8 mouse cellular contexts compared by ENCODE assay signal in genomic region chr1:74713099-74713858, GRCm38 (mm10). TPM values are rescaled to one million over a fixed set of nuclear protein-coding genes. Genes with fewer than 3 reads are reported as not detected.
DNase-seq lines count a peak whose midpoint lies in the region; ATAC-seq and TF ChIP-seq lines count a peak whose summit lies in the region.

Gene Cyp27a1, plus strand, starts transcription at chr1:74713574.

- peak in 1 of 2 experiments; percentile 27 for DNase-seq in spleen, adult 2 months (ENCODE audit: low read depth in 1 of 2, low spot score in 2 of 2)
- DNase-seq in spleen, postnatal 14 days (ENCODE audit: low spot score in 2 of 2), result no peak
- peak; percentile 89 to 91 for DNase-seq in heart, adult 9 months (ENCODE audit: low spot score in 2 of 2)
- peak; percentile 89 for DNase-seq in kidney, adult 2 months
- peak; percentile 62 for DNase-seq in liver, embryonic 11.5 days (ENCODE audit: low spot score)
- DNase-seq in stomach, postnatal 0 days (ENCODE audit: low spot score), result peak; percentile 62

- WGBS in spleen, adult 2 months, result 8% methylated on average over 35 of the region's 35 CpGs
- WGBS in embryonic facial prominence, embryonic 13.5 days, result 3% methylated on average over 35 of the region's 35 CpGs
- WGBS in kidney, adult 2 months, result 3% methylated on average over 35 of the region's 35 CpGs
- WGBS in liver, embryonic 11.5 days, result 4% methylated on average over 35 of the region's 35 CpGs
- 3% methylated on average over 35 of the region's 35 CpGs for WGBS in midbrain, embryonic 16.5 days
- WGBS in stomach, postnatal 0 days, result 6% methylated on average over 35 of the region's 35 CpGs

- no peaks in the 10 kb centered on the region for H3K27me3 ChIP-seq in spleen, adult 2 months (ENCODE audit: control insufficient read depth, insufficient read depth, low read length)
- 0 out of 2 replicates have a peak, but pooled peaks cover 7% of the 10 kb centered on the region for H3K27me3 ChIP-seq in embryonic facial prominence, embryonic 13.5 days
- H3K27me3 ChIP-seq in kidney, adult 2 months (replicated peaks; ENCODE audit: control insufficient read depth, insufficient read depth, low read length), result no peaks in the 10 kb centered on the region
- no peaks in the 10 kb centered on the region for H3K27me3 ChIP-seq in liver, embryonic 11.5 days (replicated peaks; ENCODE audit: control insufficient read depth, insufficient read depth, low read length)
- H3K27me3 ChIP-seq in midbrain, embryonic 16.5 days (ENCODE audit: control insufficient read depth, insufficient read depth, low read depth, low read length), result peaks cover 4% of the 10 kb centered on the region
- H3K27me3 ChIP-seq in stomach, postnatal 0 days (ENCODE audit: control insufficient read depth, insufficient read depth, low read length), result no peaks in the 10 kb centered on the region

- peak within 1 kb of the TSS; percentile 71 for H3K27ac ChIP-seq in spleen, adult 2 months (ENCODE audit: insufficient read depth, low read length)
- peak within 1 kb of the TSS; percentile 33; the same call in 1 of the 2 replicates for H3K27ac ChIP-seq in embryonic facial prominence, embryonic 13.5 days
- peak within 1 kb of the TSS; percentile 76 for H3K27ac ChIP-seq in kidney, adult 2 months (ENCODE audit: insufficient read depth, low read depth, low read length)
- no peak within 1 kb of the TSS for H3K27ac ChIP-seq in liver, embryonic 11.5 days (ENCODE audit: low read depth, low read length)
- no peak within 1 kb of the TSS for H3K27ac ChIP-seq in midbrain, embryonic 16.5 days (ENCODE audit: low read length)
- H3K27ac ChIP-seq in stomach, postnatal 0 days (replicated peaks), result peak within 1 kb of the TSS; percentile 81

- no peaks in the 10 kb centered on the region for H3K36me3 ChIP-seq in spleen, adult 2 months (ENCODE audit: control insufficient read depth, insufficient read depth, low read length)
- no peaks in the 10 kb centered on the region for H3K36me3 ChIP-seq in embryonic facial prominence, embryonic 13.5 days
- H3K36me3 ChIP-seq in kidney, adult 2 months (ENCODE audit: control insufficient read depth, insufficient read depth, low read length), result no peaks in the 10 kb centered on the region
- H3K36me3 ChIP-seq in liver, embryonic 11.5 days (ENCODE audit: control insufficient read depth, insufficient read depth, low read length), result no peaks in the 10 kb centered on the region
- H3K36me3 ChIP-seq in midbrain, embryonic 16.5 days (ENCODE audit: control insufficient read depth, insufficient read depth, low read length), result no peaks in the 10 kb centered on the region
- no peaks in the 10 kb centered on the region for H3K36me3 ChIP-seq in stomach, postnatal 0 days (ENCODE audit: control insufficient read depth, insufficient read depth, low read length)

- TF ChIP-seq EP300 in stomach, postnatal 0 days (optimal IDR thresholded peaks at IDR 0.05), result no peak

- H3K4me1 ChIP-seq in spleen, adult 2 months (ENCODE audit: control insufficient read depth, insufficient read depth, insufficient read length), result peaks cover 10% of the 10 kb centered on the region
- peaks cover 29% of the 10 kb centered on the region for H3K4me1 ChIP-seq in embryonic facial prominence, embryonic 13.5 days
- peaks cover 4% of the 10 kb centered on the region for H3K4me1 ChIP-seq in kidney, adult 2 months (ENCODE audit: control insufficient read depth, insufficient read depth, low read length)
- H3K4me1 ChIP-seq in liver, embryonic 11.5 days (replicated peaks; ENCODE audit: control insufficient read depth, insufficient read depth, low read length), result no peaks in the 10 kb centered on the region
- H3K4me1 ChIP-seq in midbrain, embryonic 16.5 days (ENCODE audit: control insufficient read depth, insufficient read depth, low read length), result peaks cover 5% of the 10 kb centered on the region; the same call in 1 of the 2 replicates
- peaks cover 4% of the 10 kb centered on the region; the same call in 1 of the 2 replicates for H3K4me1 ChIP-seq in stomach, postnatal 0 days (replicated peaks; ENCODE audit: control insufficient read depth, insufficient read depth)

- H3K9ac ChIP-seq in embryonic facial prominence, embryonic 13.5 days, result peak within 1 kb of the TSS; percentile 74
- peak within 1 kb of the TSS; percentile 71 for H3K9ac ChIP-seq in liver, embryonic 11.5 days (ENCODE audit: low read depth, low read length)
- peak within 1 kb of the TSS; percentile 61 for H3K9ac ChIP-seq in midbrain, embryonic 16.5 days (ENCODE audit: low read depth, low read length)
- peak within 1 kb of the TSS; percentile 70 for H3K9ac ChIP-seq in stomach, postnatal 0 days (ENCODE audit: low read length)

- 0 out of 2 replicates have a peak, but pooled peaks have one; percentile 64 for ATAC-seq in embryonic facial prominence, embryonic 13.5 days (ENCODE audit: insufficient number of reproducible peaks, insufficient read depth, low FRiP score, low TSS enrichment, low read depth)
- ATAC-seq in liver, embryonic 11.5 days (replicated peaks; ENCODE audit: low FRiP score), result peak; percentile 49; the same call in 1 of the 2 replicates
- ATAC-seq in midbrain, embryonic 16.5 days, result peak; percentile 21; the same call in 1 of the 2 replicates
- peak; percentile 72 for ATAC-seq in stomach, postnatal 0 days (ENCODE audit: low FRiP score, low TSS enrichment)

- TF ChIP-seq POLR2A in spleen, adult 2 months (IDR thresholded peaks at IDR 0.05; ENCODE audit: low read depth, low read length), result no peak
- TF ChIP-seq POLR2A in kidney, adult 2 months (IDR thresholded peaks at IDR 0.05; ENCODE audit: low read depth, low read length), result peak; percentile 45

- peak within 1 kb of the TSS; percentile 63 for H3K4me3 ChIP-seq in spleen, adult 2 months (ENCODE audit: extremely low read depth, insufficient read depth, insufficient read length)
- H3K4me3 ChIP-seq in embryonic facial prominence, embryonic 13.5 days, result peak within 1 kb of the TSS; percentile 56
- peak within 1 kb of the TSS; percentile 73 for H3K4me3 ChIP-seq in kidney, adult 2 months (ENCODE audit: insufficient read depth, low read depth, low read length)
- peak within 1 kb of the TSS; percentile 53 for H3K4me3 ChIP-seq in liver, embryonic 11.5 days (ENCODE audit: low read depth, low read length)
- peak within 1 kb of the TSS; percentile 38 for H3K4me3 ChIP-seq in midbrain, embryonic 16.5 days (ENCODE audit: low read depth, low read length)
- H3K4me3 ChIP-seq in stomach, postnatal 0 days (ENCODE audit: low read depth, low read length), result peak within 1 kb of the TSS; percentile 52

- TF ChIP-seq CTCF in spleen, adult 2 months (IDR thresholded peaks at IDR 0.05; ENCODE audit: extremely low read depth, insufficient read depth, insufficient read length, insufficient replicate concordance), result no peak
- TF ChIP-seq CTCF in kidney, adult 2 months (conservative IDR thresholded peaks at IDR 0.05; ENCODE audit: insufficient read depth, insufficient read length, low read depth, low read length), result peak; percentile 28; the same call in 1 of the 2 replicates
- peak; percentile 55 for TF ChIP-seq CTCF in stomach, postnatal 0 days (IDR thresholded peaks at IDR 0.05; ENCODE audit: low read depth)

- peak within 1 kb of the TSS; percentile 92 for H3K4me2 ChIP-seq in embryonic facial prominence, embryonic 13.5 days
- H3K4me2 ChIP-seq in liver, embryonic 11.5 days, result peak within 1 kb of the TSS; percentile 93
- peak within 1 kb of the TSS; percentile 81 for H3K4me2 ChIP-seq in midbrain, embryonic 16.5 days (ENCODE audit: low read length)
- peak within 1 kb of the TSS; percentile 94 for H3K4me2 ChIP-seq in stomach, postnatal 0 days (replicated peaks; ENCODE audit: low read depth)

- H3K9me3 ChIP-seq in embryonic facial prominence, embryonic 13.5 days, result no peaks in the 10 kb centered on the region
- no peaks in the 10 kb centered on the region for H3K9me3 ChIP-seq in liver, embryonic 11.5 days (ENCODE audit: control insufficient read depth, low read length)
- no peaks in the 10 kb centered on the region for H3K9me3 ChIP-seq in midbrain, embryonic 16.5 days (replicated peaks; ENCODE audit: control insufficient read depth, low read length, poor library complexity, severe bottlenecking)
- no peaks in the 10 kb centered on the region for H3K9me3 ChIP-seq in stomach, postnatal 0 days (ENCODE audit: control insufficient read depth, low read length)

RNA-seq across cellular contexts. Expression of gene Cyp27a1, which starts in this region (rescaled TPM):
- polyA plus RNA-seq in spleen, adult 2 months (2012; rRNA removed), result 23.2 and 25.0 TPM in 2 replicates
- polyA plus RNA-seq in embryonic facial prominence, embryonic 13.5 days (2015; fragmentation: Nextera tagmentation; extraction: Ambion mirVana), result 15.3 and 19.0 TPM in 2 replicates
- 31.7 and 34.6 TPM in 2 replicates for polyA plus RNA-seq in kidney, adult 2 months (2012; rRNA removed)
- polyA plus RNA-seq in liver, embryonic 11.5 days (2014; fragmentation: Nextera tagmentation; extraction: Ambion mirVana), result 2.7 and 4.0 TPM in 2 replicates
- polyA plus RNA-seq in midbrain, embryonic 16.5 days (2015; fragmentation: Nextera tagmentation; extraction: Ambion mirVana), result 1.8 and 2.8 TPM in 2 replicates
- 8.8 and 11.3 TPM in 2 replicates for polyA plus RNA-seq in stomach, postnatal 0 days (2015; fragmentation: Nextera tagmentation; extraction: Ambion mirVana)

Comparison
In these comparisons a context has a peak if more than half of its experiments do, and no peak if none do; other contexts are left out.
1. DNase-seq: peak in heart, adult 9 months (2 of 2), kidney, adult 2 months (single experiment), liver, embryonic 11.5 days (single experiment) and stomach, postnatal 0 days (single experiment); none in spleen, postnatal 14 days (0 of 2).
2. H3K27ac ChIP-seq: peak in spleen, adult 2 months (single experiment), embryonic facial prominence, embryonic 13.5 days (single experiment), kidney, adult 2 months (single experiment) and stomach, postnatal 0 days (single experiment); none in liver, embryonic 11.5 days (single experiment) and midbrain, embryonic 16.5 days (single experiment).
3. ATAC-seq: peak in every context shown above with its lines; median percentile 72 in stomach, postnatal 0 days; 64 in embryonic facial prominence, embryonic 13.5 days; 49 in liver, embryonic 11.5 days; 21 in midbrain, embryonic 16.5 days.
4. Peak in every context shown above with its lines, with median percentiles within 50 percentile points of each other: H3K4me3 ChIP-seq, H3K4me2 ChIP-seq and H3K9ac ChIP-seq.